Mouse (Mus musculus): ENCODE data around the gene Elmo1. TPM values are rescaled to one million over a fixed set of nuclear protein-coding genes. Genes with fewer than 3 reads are reported as not detected.

Elmo1 gene
- polyA plus RNA-seq, 1 experiment from 2014 or later, result 37.1 TPM

- Histone ChIP-seq H3K27ac (no peak overlapping the region), H3K36me3 (no peaks in the 10 kb centered on the region), H3K27me3 (no peaks in the 10 kb centered on the region), H3K9ac (no peak overlapping the region), H3K4me3 (no peak overlapping the region), H3K4me1 (no peaks in the 10 kb centered on the region), H3K4me2 (no peak overlapping the region), H3K9me3 (no peaks in the 10 kb centered on the region)
- 59% methylated on average over 5 of the region's 5 CpGs for WGBS
- no peak for ATAC-seq (ENCODE audit: borderline replicate concordance, extremely low read depth, low FRiP score, low TSS enrichment)
Measured at GRCm38 (mm10) chr13:20063331-20063730, 27.1 kb upstream of the Elmo1 start.

DNA sequence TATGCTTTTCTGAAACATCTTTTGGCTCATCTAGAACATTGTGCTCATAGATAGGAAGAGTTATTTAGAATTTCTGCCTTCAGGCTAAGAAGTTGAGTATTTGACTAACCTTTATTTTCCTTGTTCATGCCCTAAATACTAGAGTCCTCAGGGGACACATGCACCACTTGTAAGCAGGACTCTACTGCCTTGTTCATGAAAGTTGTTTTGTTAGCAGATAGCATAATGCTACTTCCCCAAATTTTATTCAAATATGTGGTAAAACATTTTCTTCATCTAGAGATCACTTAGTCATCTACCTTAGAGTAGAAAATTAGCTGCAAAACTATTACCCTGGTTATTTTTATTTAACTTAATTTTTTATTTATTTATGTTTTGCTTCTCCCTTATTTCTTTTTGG, 18.4 kb upstream of the Elmo1 start:
- H3K4me2 ChIP-seq, result no peak overlapping the region
- no peaks in the 10 kb centered on the region for H3K4me1 ChIP-seq
- H3K4me3 ChIP-seq, result no peak overlapping the region
- H3K27me3 ChIP-seq, result no peaks in the 10 kb centered on the region
- no peaks in the 10 kb centered on the region for H3K36me3 ChIP-seq
- H3K27ac ChIP-seq, result no peak overlapping the region
- ATAC-seq (ENCODE audit: borderline replicate concordance, extremely low read depth, low FRiP score, low TSS enrichment), result no peak
- no peak overlapping the region for H3K9ac ChIP-seq
- no peaks in the 10 kb centered on the region for H3K9me3 ChIP-seq

GRCm38 (mm10) chr13:20072994-20073393, 17.4 kb upstream of the Elmo1 start:
- Histone ChIP-seq H3K4me3 (no peak overlapping the region), H3K9ac (no peak overlapping the region), H3K36me3 (no peaks in the 10 kb centered on the region), H3K27me3 (no peaks in the 10 kb centered on the region), H3K9me3 (no peaks in the 10 kb centered on the region), H3K4me1 (no peaks in the 10 kb centered on the region), H3K27ac (no peak overlapping the region), H3K4me2 (no peak overlapping the region)
- ATAC-seq (ENCODE audit: borderline replicate concordance, extremely low read depth, low FRiP score, low TSS enrichment), result no peak
- 76% methylated on average over 5 of the region's 5 CpGs for WGBS

DNA sequence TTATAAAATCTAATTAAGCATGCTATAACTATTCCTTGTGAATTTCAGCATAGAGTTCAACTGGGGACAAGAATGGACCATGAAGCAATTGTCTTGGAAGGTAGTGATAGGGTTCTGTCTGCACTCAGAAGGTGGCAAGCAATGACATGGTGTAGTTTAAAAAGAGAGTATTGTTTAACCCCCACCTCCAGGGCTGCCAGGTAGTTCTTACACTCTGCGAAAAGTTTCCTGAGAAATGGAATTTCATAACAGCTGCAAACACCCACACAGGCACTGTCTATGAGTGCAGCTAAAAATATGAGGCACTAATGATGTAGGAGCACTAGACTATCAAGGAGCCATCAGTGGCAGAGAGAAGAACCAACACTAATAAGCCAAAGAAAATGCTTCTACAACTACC, 13.9 kb upstream of the Elmo1 start:
- 50% methylated on average over 1 of the region's 1 CpGs for WGBS
- no peak overlapping the region for H3K9ac ChIP-seq
- H3K36me3 ChIP-seq, result no peaks in the 10 kb centered on the region

DNA sequence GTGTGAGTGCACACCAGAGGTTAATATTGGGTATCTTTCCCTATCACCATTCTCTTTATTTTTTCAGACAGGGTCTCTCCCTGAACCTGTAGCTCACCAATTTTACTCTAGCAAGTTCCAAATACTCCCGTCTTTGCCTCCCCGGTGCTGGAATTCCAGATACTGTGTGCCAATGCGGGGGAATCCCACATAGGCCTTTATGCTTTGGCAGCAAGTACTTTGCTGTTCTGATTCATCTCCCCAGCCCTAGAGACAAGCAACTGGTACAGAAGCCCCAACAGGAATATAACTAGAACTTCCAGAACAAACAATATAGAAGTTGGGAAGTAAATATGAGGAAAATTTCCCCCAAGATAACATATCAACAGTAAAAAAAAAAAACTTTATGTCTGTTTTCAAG, 13.2 kb upstream of the Elmo1 start:
- no peak overlapping the region for H3K4me2 ChIP-seq
- no peaks in the 10 kb centered on the region for H3K27me3 ChIP-seq
- H3K9me3 ChIP-seq, result no peaks in the 10 kb centered on the region
- no peak overlapping the region for H3K27ac ChIP-seq
- H3K4me1 ChIP-seq, result no peaks in the 10 kb centered on the region
- H3K4me3 ChIP-seq, result no peak overlapping the region
- ATAC-seq (ENCODE audit: borderline replicate concordance, extremely low read depth, low FRiP score, low TSS enrichment), result no peak
- no peaks in the 10 kb centered on the region for H3K36me3 ChIP-seq
- no peak overlapping the region for H3K9ac ChIP-seq
- 76% methylated on average over 3 of the region's 3 CpGs for WGBS

More for the DNA sequence above, 13.9 kb upstream of the Elmo1 start:
- no peaks in the 10 kb centered on the region for H3K27me3 ChIP-seq
- H3K4me1 ChIP-seq, result no peaks in the 10 kb centered on the region
- H3K4me3 ChIP-seq, result no peak overlapping the region
- H3K9me3 ChIP-seq, result no peaks in the 10 kb centered on the region
- H3K27ac ChIP-seq, result no peak overlapping the region
- ATAC-seq (ENCODE audit: borderline replicate concordance, extremely low read depth, low FRiP score, low TSS enrichment), result no peak
- no peak overlapping the region for H3K4me2 ChIP-seq

DNA sequence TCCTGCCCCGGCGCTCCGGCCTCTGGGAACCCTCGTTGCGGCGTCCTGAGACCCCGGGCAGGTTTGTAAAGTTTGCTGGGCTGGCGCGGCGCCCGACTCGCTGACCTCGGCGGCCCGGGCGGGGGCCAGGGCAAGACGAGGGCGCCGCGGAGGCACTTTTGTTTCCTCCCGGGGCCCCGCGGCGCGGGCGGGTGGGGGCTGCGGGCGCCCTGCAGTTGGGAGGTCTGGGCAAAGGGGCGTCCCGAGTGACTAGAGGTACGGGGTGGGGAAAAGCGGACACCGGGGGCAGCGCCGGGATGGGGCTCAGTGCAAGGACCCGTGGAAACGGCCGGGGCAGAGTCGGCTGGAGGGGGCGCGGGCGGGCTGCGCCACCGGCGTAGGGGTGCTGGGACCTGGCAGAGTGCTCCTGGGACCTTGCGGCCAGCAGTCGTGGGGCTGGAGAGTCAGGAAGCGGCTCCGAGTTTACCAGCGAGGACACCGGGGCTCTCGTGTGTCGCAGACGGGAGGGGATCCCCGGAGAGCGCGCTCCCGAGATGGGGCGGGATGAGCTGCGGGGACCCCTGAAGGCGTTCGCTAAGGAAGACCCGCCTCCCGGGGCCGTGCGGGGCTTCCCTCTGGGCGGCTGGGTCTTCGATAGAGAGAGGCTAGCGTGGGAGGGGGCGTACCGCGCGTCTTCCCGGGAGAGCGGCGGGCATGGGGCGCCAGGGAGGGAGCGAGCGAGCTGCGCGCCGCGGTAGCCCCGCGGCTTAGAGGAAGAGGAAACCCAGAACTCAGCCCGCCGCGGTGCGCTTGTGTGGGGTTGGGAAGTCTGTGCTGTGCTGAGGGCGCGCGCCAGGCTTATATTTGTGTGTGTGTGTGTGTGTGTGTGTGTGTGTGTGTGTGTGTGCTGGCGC, 561 bp downstream of the Elmo1 start:
- Histone ChIP-seq H3K4me1 (peaks cover 32% of the 10 kb centered on the region), H3K4me3 (peak overlapping the region; percentile 72), H3K27me3 (no peaks in the 10 kb centered on the region), H3K4me2 (peak overlapping the region; percentile 77), H3K9me3 (no peaks in the 10 kb centered on the region), H3K36me3 (no peaks in the 10 kb centered on the region), H3K9ac (peak overlapping the region; percentile 86), H3K27ac (peak overlapping the region; percentile 90)
- WGBS, result under 1% methylated on average over 92 of the region's 93 CpGs
- ATAC-seq (ENCODE audit: borderline replicate concordance, extremely low read depth, low FRiP score, low TSS enrichment), result peak; percentile 63

DNA sequence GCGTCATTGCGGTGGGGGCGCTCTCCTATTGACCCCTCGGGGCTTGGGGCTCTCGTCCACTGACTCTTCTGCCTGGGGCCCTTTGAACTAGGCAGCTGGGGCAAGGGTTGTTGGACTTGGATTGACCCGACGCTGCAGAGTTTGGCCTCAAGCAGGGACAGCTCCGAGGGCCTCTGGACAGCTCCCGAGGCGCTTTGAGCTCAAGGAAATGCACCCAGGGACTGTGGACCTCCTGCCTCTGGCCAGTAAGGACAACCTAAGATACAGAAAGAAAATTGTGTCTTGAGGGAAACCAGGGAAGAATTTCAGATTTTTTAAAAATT, 1.2 kb downstream of the Elmo1 start:
- H3K4me1 ChIP-seq, result peaks cover 32% of the 10 kb centered on the region
- ATAC-seq (ENCODE audit: borderline replicate concordance, extremely low read depth, low FRiP score, low TSS enrichment), result 0 out of 2 replicates have a peak, but pooled peaks have one; percentile 47
- peak overlapping the region; percentile 72 for H3K4me3 ChIP-seq
- peak overlapping the region; percentile 86 for H3K9ac ChIP-seq
- H3K4me2 ChIP-seq, result peak overlapping the region; percentile 77
- H3K27me3 ChIP-seq, result no peaks in the 10 kb centered on the region
- H3K36me3 ChIP-seq, result no peaks in the 10 kb centered on the region
- H3K9me3 ChIP-seq, result no peaks in the 10 kb centered on the region
- H3K27ac ChIP-seq, result peak overlapping the region; percentile 90
- WGBS, result 1% methylated on average over 10 of the region's 10 CpGs

GRCm38 (mm10) chr13:20092301-20092700, 1.9 kb downstream of the Elmo1 start:
- Histone ChIP-seq H3K4me2 (peak overlapping the region; percentile 77), H3K27me3 (no peaks in the 10 kb centered on the region), H3K9ac (no peak overlapping the region), H3K4me1 (peaks cover 32% of the 10 kb centered on the region), H3K36me3 (no peaks in the 10 kb centered on the region), H3K9me3 (no peaks in the 10 kb centered on the region), H3K4me3 (no peak overlapping the region), H3K27ac (no peak overlapping the region)
- ATAC-seq (ENCODE audit: borderline replicate concordance, extremely low read depth, low FRiP score, low TSS enrichment), result no peak
- WGBS, result 77% methylated on average over 3 of the region's 3 CpGs

DNA sequence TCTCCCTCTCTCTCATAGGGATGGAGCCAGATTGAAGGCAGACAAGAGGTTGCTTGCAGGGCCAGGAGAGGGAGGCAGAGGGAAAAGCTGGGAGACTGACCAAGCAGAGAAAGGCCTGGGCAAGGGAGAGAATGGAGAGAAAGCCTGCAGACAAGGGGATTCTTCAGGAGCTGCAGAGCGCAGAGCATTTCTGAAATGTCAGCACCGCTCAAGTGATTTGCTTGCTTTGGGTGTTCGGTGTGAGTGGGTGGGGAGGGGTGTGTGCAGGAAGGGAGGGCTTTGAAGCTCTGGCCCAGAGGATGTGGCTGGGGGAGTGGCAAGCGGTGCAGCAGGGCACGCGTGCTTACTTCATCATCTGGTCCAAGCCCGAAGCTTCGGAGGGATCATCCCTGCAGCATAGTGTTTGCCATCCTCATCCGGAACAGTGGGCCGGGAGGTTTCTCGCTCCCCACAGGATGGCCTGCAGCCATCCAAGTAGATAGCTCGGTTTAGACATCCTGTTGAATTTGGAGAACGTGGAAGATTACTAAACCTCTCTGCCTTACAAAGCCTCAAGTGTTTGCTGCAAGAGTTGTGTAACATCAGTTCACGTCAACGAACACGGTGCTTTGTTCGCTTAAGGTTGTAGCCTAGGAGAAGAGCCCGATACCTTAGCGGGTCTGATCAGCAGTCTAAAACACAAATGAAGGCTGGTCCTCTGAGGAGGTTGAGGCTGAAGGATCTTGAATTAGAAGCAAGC, 3.1 kb downstream of the Elmo1 start:
- Histone ChIP-seq H3K9me3 (no peaks in the 10 kb centered on the region), H3K4me3 (no peak overlapping the region), H3K9ac (peak overlapping the region; percentile 24; the same call in 1 of the 2 replicates), H3K4me1 (peaks cover 44% of the 10 kb centered on the region), H3K27ac (peak overlapping the region; percentile 62), H3K27me3 (no peaks in the 10 kb centered on the region), H3K4me2 (peak overlapping the region; percentile 46), H3K36me3 (no peaks in the 10 kb centered on the region)
- 0 out of 2 replicates have a peak, but pooled peaks have one; percentile 43 for ATAC-seq (ENCODE audit: borderline replicate concordance, extremely low read depth, low FRiP score, low TSS enrichment)
- 29% methylated on average over 19 of the region's 19 CpGs for WGBS

DNA sequence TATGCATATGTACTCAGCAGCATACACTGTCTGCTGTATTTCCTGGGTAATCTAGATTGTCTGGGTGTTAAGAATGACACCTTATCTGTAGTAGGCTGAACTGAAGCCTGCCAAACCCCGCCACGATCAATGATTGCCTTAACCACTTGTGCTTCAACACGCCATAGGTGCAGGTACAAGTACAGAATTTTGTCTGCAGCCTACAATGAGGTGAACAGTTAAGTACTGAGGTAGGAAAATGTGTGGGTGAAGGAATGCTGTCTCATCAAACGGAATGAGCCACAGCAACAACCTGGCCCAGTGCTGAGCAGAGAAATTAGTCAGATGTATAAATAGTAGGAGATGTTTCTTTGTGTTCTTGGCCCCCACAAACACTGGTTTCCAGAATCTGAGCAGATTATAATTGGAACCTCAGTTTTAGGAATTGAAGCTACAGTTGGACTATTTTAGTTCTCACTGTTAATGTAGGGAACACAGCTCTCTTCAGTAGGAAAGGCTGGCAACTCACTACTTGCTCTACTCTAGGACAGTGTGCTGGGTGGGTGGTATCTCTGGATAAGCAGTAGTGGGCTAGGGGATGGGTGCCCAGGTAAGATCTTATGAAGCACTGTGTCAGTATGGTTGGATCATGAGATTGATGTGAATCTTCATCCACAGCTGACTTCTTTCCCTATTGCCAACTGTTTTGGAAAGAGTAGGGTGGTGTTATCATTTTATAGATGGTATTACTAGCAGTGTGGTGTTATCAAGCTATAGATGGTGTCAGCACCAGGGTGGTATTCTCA, 4.7 kb downstream of the Elmo1 start:
- H3K27me3 ChIP-seq, result no peaks in the 10 kb centered on the region
- H3K36me3 ChIP-seq, result no peaks in the 10 kb centered on the region

DNA sequence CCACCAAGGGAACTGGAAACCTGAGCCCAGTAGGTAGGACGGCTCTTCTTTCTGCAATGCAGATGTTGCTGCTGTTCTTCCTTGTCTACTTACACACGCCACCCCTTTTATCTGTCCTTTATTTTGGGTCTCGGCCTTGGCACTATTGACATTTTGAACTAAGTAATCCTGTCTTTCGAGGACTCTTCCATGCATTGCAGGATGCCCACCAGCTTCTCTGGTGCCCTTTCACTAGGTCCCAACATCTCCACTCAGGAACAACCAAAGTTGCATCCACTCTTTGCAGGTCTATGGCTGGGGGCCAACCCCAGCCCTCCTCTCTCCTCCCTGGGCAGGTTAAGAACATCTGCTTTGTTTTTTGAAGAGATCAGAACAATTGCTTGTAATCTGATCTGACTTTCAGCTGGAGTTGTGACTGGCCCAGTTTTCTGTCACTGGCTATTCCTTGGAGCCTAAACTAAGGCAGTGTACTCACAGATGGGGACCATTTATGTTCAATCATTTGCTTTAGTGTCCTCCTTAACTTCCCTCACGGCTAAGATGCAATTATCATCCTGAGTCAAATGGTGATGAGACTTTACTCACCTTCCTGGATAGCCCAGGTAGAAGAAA, 6.7 kb downstream of the Elmo1 start:
- H3K4me3 ChIP-seq, result no peak overlapping the region
- ATAC-seq (ENCODE audit: borderline replicate concordance, extremely low read depth, low FRiP score, low TSS enrichment), result no peak
- H3K4me2 ChIP-seq, result no peak overlapping the region
- H3K4me1 ChIP-seq, result peaks cover 53% of the 10 kb centered on the region
- no peaks in the 10 kb centered on the region for H3K9me3 ChIP-seq
- H3K9ac ChIP-seq, result no peak overlapping the region
- H3K27me3 ChIP-seq, result no peaks in the 10 kb centered on the region
- 67% methylated on average over 5 of the region's 5 CpGs for WGBS
- H3K36me3 ChIP-seq, result no peaks in the 10 kb centered on the region
- no peak overlapping the region for H3K27ac ChIP-seq

More for the DNA sequence above, 4.7 kb downstream of the Elmo1 start:
- no peak for ATAC-seq (ENCODE audit: borderline replicate concordance, extremely low read depth, low FRiP score, low TSS enrichment)
- no peak overlapping the region for H3K27ac ChIP-seq
- 78% methylated on average over 4 of the region's 4 CpGs for WGBS
- peaks cover 53% of the 10 kb centered on the region for H3K4me1 ChIP-seq
- H3K4me3 ChIP-seq, result no peak overlapping the region
- H3K9me3 ChIP-seq, result no peaks in the 10 kb centered on the region
- H3K9ac ChIP-seq, result no peak overlapping the region
- H3K4me2 ChIP-seq, result no peak overlapping the region
